Mouse (Mus musculus): ENCODE measurements around the gene Cyp1a1.

The Cyp1a1 gene

GRCm38 (mm10) chr9:57656631-57657350 lies 30.9 kb upstream of the Cyp1a1 start:
- no peak for DNase-seq (ENCODE audit: low spot score)

DNA sequence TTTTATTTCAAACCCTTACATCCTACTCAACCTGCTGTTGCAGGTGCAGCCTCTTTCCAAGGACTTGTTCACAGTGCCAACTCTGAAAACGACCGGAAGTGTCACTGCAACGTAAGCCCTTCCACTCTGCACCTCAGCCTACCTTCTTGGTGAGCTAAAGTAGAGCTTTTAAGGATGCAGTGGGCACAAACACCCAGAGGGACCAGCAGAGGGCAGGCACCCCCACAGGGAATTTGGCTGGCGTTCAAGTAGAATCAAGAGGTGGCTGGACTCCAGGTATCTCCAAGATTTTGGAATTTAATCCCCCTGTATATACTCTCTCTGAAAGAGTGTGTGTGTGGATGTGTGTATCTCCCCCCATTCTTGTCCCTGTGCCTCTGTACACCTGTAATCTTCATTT lies 29.9 kb upstream of the Cyp1a1 start:
- no peak for DNase-seq (ENCODE audit: low spot score)

DNA sequence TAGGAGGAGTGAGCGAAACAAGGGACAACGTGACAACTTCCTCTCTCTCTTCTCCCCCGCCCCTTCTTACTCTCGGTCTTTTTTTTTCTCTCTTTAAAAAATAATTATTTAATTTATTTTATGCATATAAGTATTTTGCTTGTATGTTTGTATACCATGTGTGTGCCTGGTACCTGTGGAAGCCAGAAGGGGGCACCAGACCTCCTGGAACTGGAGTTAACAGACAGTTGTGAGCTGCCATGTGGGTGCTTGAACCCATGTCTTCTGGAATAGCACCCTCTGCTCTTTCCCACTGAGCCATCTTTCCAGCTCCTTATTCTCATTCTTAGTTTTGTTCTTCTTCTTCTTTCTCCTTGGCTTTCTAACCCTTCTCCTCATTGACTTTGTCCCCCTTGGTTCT lies 28.8 kb upstream of the Cyp1a1 start:
- no peak for DNase-seq (ENCODE audit: low spot score)

DNA sequence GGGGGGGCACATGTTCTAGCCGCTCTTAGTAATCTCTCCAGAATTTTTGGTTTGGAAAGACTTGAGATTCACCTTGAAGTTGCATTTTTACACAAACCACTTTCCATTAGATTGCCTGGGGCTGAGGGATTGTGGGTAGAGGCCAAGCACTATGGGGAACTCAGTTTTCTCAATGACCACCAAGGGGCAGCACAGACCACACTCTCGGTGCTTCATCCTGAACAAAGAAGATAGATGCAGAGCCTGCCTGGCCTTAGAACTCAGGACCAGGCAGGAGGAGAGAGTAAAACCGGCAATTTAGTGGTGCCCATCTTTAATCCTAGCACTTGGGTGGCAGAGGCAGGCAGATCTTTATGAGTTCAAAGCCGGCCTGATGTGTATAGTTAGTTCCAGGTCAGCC lies 28.0 kb upstream of the Cyp1a1 start:
- peak; percentile 72 for DNase-seq (ENCODE audit: low spot score)

- no peak for DNase-seq (ENCODE audit: low spot score)
These were observed 27.2 kb upstream of the Cyp1a1 start for GRCm38 (mm10) chr9:57660501-57660900.

- DNase-seq (ENCODE audit: low spot score) = no peak
These were observed 26.2 kb upstream of the Cyp1a1 start for GRCm38 (mm10) chr9:57661552-57661951.

GRCm38 (mm10) chr9:57664616-57665015 lies 23.1 kb upstream of the Cyp1a1 start:
- no peak for DNase-seq (ENCODE audit: low spot score)

GRCm38 (mm10) chr9:57666536-57666935 lies 21.2 kb upstream of the Cyp1a1 start:
- DNase-seq (ENCODE audit: low spot score) = no peak

- peak; percentile 51 for DNase-seq (ENCODE audit: low spot score)
These were observed 20.6 kb upstream of the Cyp1a1 start for GRCm38 (mm10) chr9:57667136-57667535.

DNA sequence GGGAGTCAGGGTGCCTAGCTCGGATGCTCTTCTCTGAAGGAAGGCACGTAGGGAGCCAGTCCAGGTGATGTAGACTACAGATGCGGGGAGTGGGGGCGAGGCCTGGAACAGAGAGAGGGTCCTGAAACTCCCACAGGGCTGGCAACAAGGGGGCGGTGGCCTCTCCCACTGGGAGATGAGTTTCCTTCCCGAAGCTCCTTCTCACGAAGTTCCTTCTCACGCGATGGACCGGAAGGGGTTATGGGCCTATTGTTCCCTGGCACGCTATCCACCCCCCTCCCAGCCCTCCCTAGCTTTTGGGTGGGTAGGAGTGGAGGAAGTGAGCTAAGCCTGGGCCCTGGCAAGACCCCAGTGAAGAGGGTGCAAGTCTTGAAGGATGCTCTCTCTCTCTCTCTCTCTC lies 19.9 kb upstream of the Cyp1a1 start:
- DNase-seq (ENCODE audit: low spot score) = no peak

GRCm38 (mm10) chr9:57668277-57668676 lies 19.5 kb upstream of the Cyp1a1 start:
- DNase-seq (ENCODE audit: low spot score) = no peak

GRCm38 (mm10) chr9:57669566-57669965 lies 18.2 kb upstream of the Cyp1a1 start:
- no peak for DNase-seq (ENCODE audit: low spot score)

GRCm38 (mm10) chr9:57671037-57671436 lies 16.7 kb upstream of the Cyp1a1 start:
- no peak for DNase-seq (ENCODE audit: low spot score)

DNA sequence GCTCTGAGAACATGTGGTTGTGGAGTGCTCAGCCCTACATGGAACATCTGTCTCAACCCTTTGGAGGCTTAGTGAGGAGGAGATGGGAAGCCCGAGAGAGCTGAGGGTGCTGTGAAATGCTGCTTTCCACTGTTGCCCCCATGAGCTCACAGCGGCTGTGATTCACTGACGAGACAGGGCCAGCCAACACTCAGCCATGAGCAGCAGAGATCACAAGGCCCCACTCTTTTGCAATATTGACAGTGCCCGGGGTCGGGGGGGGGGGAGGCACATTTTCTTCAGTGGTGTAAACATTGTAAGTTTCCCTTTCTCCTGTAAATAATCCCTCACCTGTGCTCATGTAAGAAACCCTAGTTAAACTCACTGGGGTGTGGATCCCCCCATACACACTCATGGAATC lies 16.2 kb upstream of the Cyp1a1 start:
- DNase-seq (ENCODE audit: low spot score) = no peak

GRCm38 (mm10) chr9:57681411-57681810 lies 6.3 kb upstream of the Cyp1a1 start:
- DNase-seq (ENCODE audit: low spot score) = no peak

DNA sequence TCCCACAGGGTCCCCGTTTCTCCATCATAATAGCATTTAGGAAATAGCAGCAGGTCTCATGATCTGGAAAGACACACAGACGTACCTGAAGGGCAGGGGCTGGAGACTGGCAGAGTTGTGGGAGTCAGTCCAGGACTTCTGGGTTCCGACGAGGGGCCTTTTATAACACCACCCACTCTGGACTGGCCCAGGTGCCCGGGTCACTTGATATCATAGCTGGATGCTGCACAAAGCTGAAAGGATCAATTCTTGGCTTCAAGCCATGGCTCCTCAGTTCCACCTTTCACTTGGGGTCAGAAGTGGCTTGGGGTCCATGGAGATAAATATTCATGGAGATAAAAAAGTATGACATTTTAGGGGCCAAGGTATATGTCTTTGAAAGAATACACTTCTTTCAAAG lies 4.2 kb upstream of the Cyp1a1 start, which contains the start of gene Cyp1a2:
TSS of gene Cyp1a2 (minus strand) at position 184 of the 400 bp plus-strand sequence.
- DNase-seq (ENCODE audit: low spot score) = no peak

GRCm38 (mm10) chr9:57686011-57686410 lies 1.7 kb upstream of the Cyp1a1 start:
- no peak for DNase-seq (ENCODE audit: low spot score)

- DNase-seq (ENCODE audit: low spot score) = no peak
These were observed 430 bp downstream of the Cyp1a1 start for GRCm38 (mm10) chr9:57688158-57688557.

GRCm38 (mm10) chr9:57688606-57689005 lies 878 bp downstream of the Cyp1a1 start:
- no peak for DNase-seq (ENCODE audit: low spot score)

DNA sequence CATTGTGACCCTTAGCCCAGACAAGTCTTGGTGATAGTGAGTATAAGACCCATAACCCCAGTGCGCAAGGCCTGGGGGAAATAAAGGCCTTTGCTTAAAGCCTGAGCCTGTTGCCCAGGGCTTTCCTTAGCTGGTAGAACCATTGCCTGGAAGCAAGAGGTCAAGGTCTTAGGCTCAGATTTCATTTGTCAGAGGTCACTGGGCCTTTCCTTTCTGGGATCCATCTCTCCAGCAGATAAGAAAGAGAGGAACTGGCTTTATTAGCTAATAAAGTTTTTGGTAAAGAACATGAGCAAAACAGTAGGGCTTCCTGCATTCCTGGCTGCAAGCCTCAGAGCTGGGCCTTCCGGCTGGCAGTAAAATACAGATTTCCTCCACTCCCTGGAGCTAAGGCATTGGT lies 6.4 kb downstream of the Cyp1a1 start:
- no peak for DNase-seq (ENCODE audit: low spot score)

DNA sequence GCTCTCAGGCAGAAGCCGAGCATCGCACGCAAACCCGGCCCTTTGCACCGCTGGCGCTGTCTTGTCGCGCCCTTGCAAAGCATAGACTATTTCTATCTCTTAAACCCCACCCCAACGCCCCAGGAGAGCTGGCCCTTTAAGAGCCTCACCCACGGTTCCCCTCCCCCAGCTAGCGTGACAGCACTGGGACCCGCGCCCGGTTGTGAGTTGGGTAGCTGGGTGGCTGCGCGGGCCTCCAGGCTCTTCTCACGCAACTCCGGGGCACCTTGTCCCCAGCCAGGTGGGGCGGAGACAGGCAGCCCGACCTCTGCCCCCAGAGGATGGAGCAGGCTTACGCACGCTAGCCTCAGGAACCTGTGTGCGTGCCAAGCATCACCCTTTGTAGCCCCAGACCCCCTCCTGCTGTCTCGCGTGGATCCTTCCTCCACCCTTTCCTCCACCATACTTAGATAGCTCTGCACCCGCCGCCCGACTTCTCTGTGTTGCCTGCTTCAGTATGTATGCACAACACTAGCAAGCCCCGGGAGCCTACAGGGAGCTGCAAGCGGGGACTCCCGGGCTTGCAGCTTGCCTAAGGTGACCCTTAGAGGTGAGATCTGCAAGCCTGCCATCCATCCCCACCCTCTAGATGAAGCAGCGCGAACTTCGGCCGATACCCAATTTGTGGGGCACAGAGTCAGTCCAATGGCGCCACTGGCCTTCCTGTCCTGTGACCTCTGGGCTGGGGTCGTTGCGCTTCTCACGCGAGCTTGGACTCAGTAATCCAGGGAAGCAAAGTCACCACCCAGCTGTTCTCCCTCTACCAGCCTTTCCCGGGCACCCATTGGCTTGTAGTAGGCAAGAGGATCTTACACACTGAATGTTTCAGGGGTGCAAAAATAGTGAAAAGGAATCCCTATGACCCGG lies 8.9 kb downstream of the Cyp1a1 start:
- DNase-seq (ENCODE audit: low spot score) = peak; percentile 34

GRCm38 (mm10) chr9:57697380-57697779 lies 9.7 kb downstream of the Cyp1a1 start:
- DNase-seq (ENCODE audit: low spot score) = no peak

DNA sequence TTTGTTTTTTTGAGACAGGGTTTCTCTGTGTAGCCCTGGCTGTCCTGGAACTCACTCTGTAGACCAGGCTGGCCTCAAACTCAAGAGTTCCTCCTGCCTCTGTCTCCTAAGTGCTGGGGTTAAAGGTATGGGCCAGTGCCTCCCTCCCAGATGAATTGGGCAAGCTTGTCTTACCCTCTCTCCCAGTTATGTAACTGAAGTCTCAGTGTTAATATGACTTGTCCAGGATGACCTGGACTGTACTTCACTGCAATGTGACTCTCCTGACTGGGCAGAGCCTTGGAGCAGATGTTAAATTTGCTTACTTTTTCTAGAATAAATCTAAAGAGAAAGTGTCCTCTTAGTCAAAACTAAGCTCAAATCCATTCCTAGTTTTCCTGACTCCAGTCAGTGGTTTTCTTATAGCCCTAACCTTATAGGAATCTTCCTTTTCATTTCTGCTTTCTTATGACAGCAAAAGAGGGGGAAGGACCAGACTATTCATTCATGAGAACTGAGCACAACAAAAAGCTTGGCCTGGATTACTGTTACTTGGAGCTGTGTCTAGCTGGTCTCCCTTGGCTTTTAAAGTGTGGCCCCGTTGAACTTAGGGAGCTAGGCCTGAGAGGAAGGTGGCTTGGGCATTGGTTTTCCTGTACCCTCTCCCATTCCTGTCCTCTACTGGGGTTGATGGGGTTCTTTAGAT lies 10.9 kb downstream of the Cyp1a1 start:
- DNase-seq (ENCODE audit: low spot score) = no peak
